Mouse (Mus musculus) myocyte (in vitro differentiated cells): Measurements from ENCODE around the gene Tmem63c. TPM values are rescaled to one million over a fixed set of nuclear protein-coding genes. Genes with fewer than 3 reads are reported as not detected.

Source experiments
- H3K27me3 ChIP-seq: one replicate; pipeline ENCODE4 v1.6.1; 2011; ENCODE audit not compliant: control insufficient read depth, insufficient read depth, insufficient read length
- H3K36me3 ChIP-seq: one replicate; pipeline ENCODE4 v1.6.1; 2011; ENCODE audit not compliant: control insufficient read depth, insufficient read depth
- H3K4me2 ChIP-seq: one replicate; pipeline ENCODE4 v1.6.1; 2011; ENCODE audit warnings: low read depth, control low read depth
- H3K4me3 ChIP-seq: one replicate; pipeline ENCODE4 v1.5.1; 2011; ENCODE audit warnings: mild to moderate bottlenecking, control low read depth, moderate library complexity
- H3K79me2 ChIP-seq: one replicate; pipeline ENCODE4 v1.6.1; 2011; ENCODE audit not compliant: control insufficient read depth, insufficient read depth
- H3ac ChIP-seq: one replicate; pipeline ENCODE4 v1.6.1; 2011; ENCODE audit not compliant: control insufficient read depth, insufficient read length
- CEBPB ChIP-seq: IDR thresholded peaks from 2 replicates; pipeline ENCODE4 v1.6.1; 2011; ENCODE audit warnings: mild to moderate bottlenecking, moderate library complexity; ENCODE audit not compliant: poor library complexity, insufficient read depth, severe bottlenecking
- E2F4 ChIP-seq: IDR thresholded peaks from one replicate; pipeline ENCODE4 v1.6.1; 2011; ENCODE audit warnings: mild to moderate bottlenecking, control low read depth, moderate library complexity; ENCODE audit not compliant: insufficient read depth
- MAX ChIP-seq: IDR thresholded peaks from one replicate; pipeline ENCODE4 v1.6.1; 2011; ENCODE audit warnings: low read depth, mild to moderate bottlenecking, control low read depth
- MYOD1 ChIP-seq, 3 experiments: IDR thresholded peaks; one replicate each; pipeline ENCODE4 v1.6.1; 2011; ENCODE audit warnings: control low read depth in 2 of 3, low read depth in 2 of 3, mild to moderate bottlenecking in 2 of 3, moderate library complexity in 1 of 3; ENCODE audit not compliant: insufficient read length in 2 of 3, control insufficient read depth in 1 of 3
- MYOG ChIP-seq, 3 experiments: IDR thresholded peaks; one replicate each; pipeline ENCODE4 v1.6.1; 2011; ENCODE audit warnings: control low read depth in 2 of 3, low read depth in 2 of 3, mild to moderate bottlenecking in 2 of 3; ENCODE audit not compliant: insufficient read length in 2 of 3, control insufficient read depth in 1 of 3, insufficient read depth in 1 of 3
- POLR2A ChIP-seq: IDR thresholded peaks from one replicate; pipeline ENCODE4 v1.6.1; 2011; ENCODE audit warnings: low read depth, mild to moderate bottlenecking, control low read depth, moderate library complexity; ENCODE audit not compliant: insufficient read length
- POLR2AphosphoS2 ChIP-seq: IDR thresholded peaks from one replicate; pipeline ENCODE4 v1.6.1; 2011; ENCODE audit warnings: low read depth, control low read depth; ENCODE audit not compliant: insufficient read length
- REST ChIP-seq: IDR thresholded peaks from one replicate; pipeline ENCODE4 v1.6.1; 2011; ENCODE audit warnings: mild to moderate bottlenecking, control low read depth, moderate library complexity; ENCODE audit not compliant: insufficient read depth, insufficient read length
- SRF ChIP-seq: IDR thresholded peaks from one replicate; pipeline ENCODE4 v1.6.1; 2011; ENCODE audit warnings: low read depth; ENCODE audit not compliant: control insufficient read depth, insufficient read length
- TCF12 ChIP-seq: IDR thresholded peaks from one replicate; pipeline ENCODE4 v1.6.1; 2011; ENCODE audit warnings: mild to moderate bottlenecking, control low read depth; ENCODE audit not compliant: poor library complexity, insufficient read depth, severe bottlenecking
- TCF3 ChIP-seq: IDR thresholded peaks from one replicate; pipeline ENCODE4 v1.6.1; 2011; ENCODE audit warnings: low read depth, control low read depth; ENCODE audit not compliant: insufficient read length
- USF1 ChIP-seq: IDR thresholded peaks from one replicate; pipeline ENCODE4 v1.6.1; 2011; ENCODE audit warnings: low read depth, mild to moderate bottlenecking, control low read depth, moderate library complexity
- polyA plus RNA-seq: library from polyadenylated mRNA; unstranded; fragments of >200 nt; fragmentation: generic; extraction: Trizol; gene quantifications from one replicate; pipeline ENCODE4 v1.2.1, GENCODE M21; 2012; ENCODE audit warnings: missing spikeins

Tmem63c gene
- polyA plus RNA-seq, 1 experiment: not detected

GRCm38 (mm10) chr12:86990755-86991110 is 30.4 kb upstream of the Tmem63c start:
- Histone ChIP-seq H3K36me3 (no peaks in the 10 kb centered on the region), H3K27me3 (peaks cover 56% of the 10 kb centered on the region), H3K79me2 (no peaks in the 10 kb centered on the region), H3K4me2 (no peak overlapping the region), H3ac (no peak overlapping the region), H3K4me3 (no peak overlapping the region)
- TF ChIP-seq MYOD1 (IDR thresholded peaks at IDR 0.05; ENCODE audit: control insufficient read depth in 1 of 3, insufficient read length in 2 of 3, low read depth in 2 of 3): no peak

GRCm38 (mm10) chr12:86994166-86994565 is 27.0 kb upstream of the Tmem63c start:
- Histone ChIP-seq H3K27me3 (peaks cover 32% of the 10 kb centered on the region), H3ac (no peak overlapping the region), H3K79me2 (no peaks in the 10 kb centered on the region), H3K4me3 (no peak overlapping the region), H3K36me3 (no peaks in the 10 kb centered on the region), H3K4me2 (no peak overlapping the region)
- TF ChIP-seq REST: peak; percentile 100
- no peak for TF ChIP-seq CEBPB
- no peak for TF ChIP-seq POLR2AphosphoS2

GRCm38 (mm10) chr12:86994776-86995175 is 26.4 kb upstream of the Tmem63c start:
- Histone ChIP-seq H3K4me2 (no peak overlapping the region), H3K36me3 (no peaks in the 10 kb centered on the region), H3ac (no peak overlapping the region), H3K79me2 (no peaks in the 10 kb centered on the region), H3K4me3 (no peak overlapping the region), H3K27me3 (peaks cover 28% of the 10 kb centered on the region)
- no peak for TF ChIP-seq USF1
- TF ChIP-seq POLR2A: no peak
- TF ChIP-seq CEBPB: no peak
- TF ChIP-seq MAX: no peak
- TF ChIP-seq E2F4: no peak
- no peak for TF ChIP-seq TCF3
- TF ChIP-seq MYOG (IDR thresholded peaks at IDR 0.05; ENCODE audit: control insufficient read depth in 1 of 3, insufficient read depth in 1 of 3, insufficient read length in 2 of 3, low read depth in 2 of 3): no peak
- TF ChIP-seq TCF12: no peak
- no peak for TF ChIP-seq POLR2AphosphoS2
- no peak for TF ChIP-seq REST
- no peak for TF ChIP-seq MYOD1 (IDR thresholded peaks at IDR 0.05; ENCODE audit: control insufficient read depth in 1 of 3, insufficient read length in 2 of 3, low read depth in 2 of 3)
- no peak for TF ChIP-seq SRF

DNA sequence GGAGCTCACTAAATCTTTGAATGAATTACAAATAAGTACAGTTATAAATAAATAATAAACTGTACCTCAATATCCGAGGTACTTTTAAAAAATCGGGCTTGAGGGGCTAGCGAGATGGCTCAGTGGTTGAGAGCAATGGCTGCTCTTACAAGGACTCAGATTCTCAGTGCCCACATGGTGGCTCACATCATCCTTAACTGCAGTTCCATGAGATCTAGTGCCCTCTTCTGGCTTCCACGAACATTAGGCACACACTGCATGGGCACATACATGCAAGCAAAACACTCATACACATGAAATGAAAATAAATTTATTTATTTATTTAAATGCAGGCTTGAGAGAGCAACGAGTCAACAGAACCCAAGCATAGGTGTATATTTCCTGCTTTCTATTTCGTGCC is 25.2 kb upstream of the Tmem63c start:
- no peaks in the 10 kb centered on the region for H3K79me2 ChIP-seq
- H3K27me3 ChIP-seq: peaks cover 17% of the 10 kb centered on the region
- no peak overlapping the region for H3ac ChIP-seq
- TF ChIP-seq CEBPB: no peak
- no peak for TF ChIP-seq E2F4
- no peak for TF ChIP-seq MYOG (IDR thresholded peaks at IDR 0.05; ENCODE audit: control insufficient read depth in 1 of 3, insufficient read depth in 1 of 3, insufficient read length in 2 of 3, low read depth in 2 of 3)
- TF ChIP-seq POLR2AphosphoS2: no peak
- TF ChIP-seq MYOD1 (IDR thresholded peaks at IDR 0.05; ENCODE audit: control insufficient read depth in 1 of 3, insufficient read length in 2 of 3, low read depth in 2 of 3): no peak
- no peak for TF ChIP-seq SRF
- no peak for TF ChIP-seq REST
- TF ChIP-seq MAX: no peak
- TF ChIP-seq TCF3: no peak
- no peak overlapping the region for H3K4me3 ChIP-seq
- H3K36me3 ChIP-seq: no peaks in the 10 kb centered on the region
- H3K4me2 ChIP-seq: no peak overlapping the region

DNA sequence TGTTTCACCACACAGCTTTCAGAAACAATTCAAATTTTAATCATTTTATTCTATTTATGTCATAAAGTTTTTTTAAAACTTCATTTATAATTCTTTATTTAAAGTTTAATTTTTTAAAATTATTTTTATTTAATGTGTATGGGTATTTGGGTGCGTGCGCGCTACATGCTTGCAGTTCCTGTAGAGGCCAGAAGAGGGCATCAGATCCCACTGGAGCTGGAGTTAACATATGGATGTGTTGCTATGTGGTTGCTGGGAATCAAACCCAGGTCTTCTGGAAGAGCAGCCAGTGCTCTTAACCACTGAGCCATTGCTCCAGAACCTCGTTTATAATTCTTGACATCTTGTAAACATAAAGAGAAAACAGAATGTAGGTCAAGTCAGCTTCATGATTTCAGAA is 22.4 kb upstream of the Tmem63c start:
- TF ChIP-seq TCF12 (no peak), POLR2A (no peak), TCF3 (no peak), REST (no peak), SRF (no peak), CEBPB (no peak), POLR2AphosphoS2 (no peak), MYOG (IDR thresholded peaks at IDR 0.05; ENCODE audit: control insufficient read depth in 1 of 3, insufficient read depth in 1 of 3, insufficient read length in 2 of 3, low read depth in 2 of 3) (no peak), USF1 (no peak)
- H3K36me3 ChIP-seq: no peaks in the 10 kb centered on the region
- peaks cover 12% of the 10 kb centered on the region for H3K27me3 ChIP-seq
- H3K79me2 ChIP-seq: no peaks in the 10 kb centered on the region
- no peak overlapping the region for H3K4me3 ChIP-seq
- no peak overlapping the region for H3ac ChIP-seq
- no peak overlapping the region for H3K4me2 ChIP-seq
